8 mouse cellular contexts compared by ENCODE assay signal in genomic region chr7:28796562-28796975, GRCm38 (mm10). TPM values are rescaled to one million over a fixed set of nuclear protein-coding genes. Genes with fewer than 3 reads are reported as not detected.
DNase-seq lines count a peak whose midpoint lies in the region; ATAC-seq and TF ChIP-seq lines count a peak whose summit lies in the region.

No protein-coding gene starts in this region.

- DNase-seq in 3134 (ENCODE audit: extremely low read depth, insufficient read length, low spot score) = peak; percentile 72
- peak; percentile 88 for DNase-seq in adrenal gland, postnatal 25 days
- DNase-seq in embryonic facial prominence, embryonic 11.5 days (ENCODE audit: low spot score) = peak; percentile 77
- DNase-seq in heart, adult 8-10 months (ENCODE audit: low spot score) = peak; percentile 78
- peak; percentile 87 for DNase-seq in kidney, adult 9 months
- DNase-seq in splenic B cell, adult 2 months (ENCODE audit: low read depth, low spot score) = peak; percentile 92

- H3K4me2 ChIP-seq in embryonic facial prominence, embryonic 11.5 days (ENCODE audit: low read depth, low read length) = peak overlapping the region; percentile 39
- peak overlapping the region; percentile 87 for H3K4me2 ChIP-seq in liver, embryonic 12.5 days
- H3K4me2 ChIP-seq in myocyte (ENCODE audit: low read depth) = no peak overlapping the region

- no peak overlapping the region for H3ac ChIP-seq in myocyte (ENCODE audit: control insufficient read depth, insufficient read length)

- H3K27ac ChIP-seq in embryonic facial prominence, embryonic 11.5 days (replicated peaks; ENCODE audit: low read depth, low read length) = no peak overlapping the region
- H3K27ac ChIP-seq in liver, embryonic 12.5 days = peak overlapping the region; percentile 72

- no peaks in the 10 kb centered on the region for H3K79me2 ChIP-seq in myocyte (ENCODE audit: control insufficient read depth, insufficient read depth)

- WGBS in embryonic facial prominence, embryonic 11.5 days = 15% methylated on average over 32 of the region's 32 CpGs
- WGBS in liver, embryonic 12.5 days (ENCODE audit: insufficient replicate concordance) = 3% methylated on average over 32 of the region's 32 CpGs

- peak; percentile 69 for ATAC-seq in embryonic facial prominence, embryonic 11.5 days (replicated peaks; ENCODE audit: insufficient number of reproducible peaks, low FRiP score, low TSS enrichment, low read depth)
- peak; percentile 74 for ATAC-seq in liver, embryonic 12.5 days

- TF ChIP-seq POLR2A in myocyte (IDR thresholded peaks at IDR 0.05; ENCODE audit: insufficient read length, low read depth) = peak; percentile 17

- no peaks in the 10 kb centered on the region for H3K36me3 ChIP-seq in embryonic facial prominence, embryonic 11.5 days (replicated peaks; ENCODE audit: control insufficient read depth, insufficient read depth, low read depth, low read length)
- H3K36me3 ChIP-seq in liver, embryonic 12.5 days = peaks cover 15% of the 10 kb centered on the region; the same call in 1 of the 2 replicates
- no peaks in the 10 kb centered on the region for H3K36me3 ChIP-seq in myocyte (ENCODE audit: control insufficient read depth, insufficient read depth)
- H3K36me3 ChIP-seq in splenic B cell, adult 2 months (ENCODE audit: control insufficient read depth, insufficient read depth, low read length, poor library complexity, severe bottlenecking) = no peaks in the 10 kb centered on the region

- H3K4me1 ChIP-seq in embryonic facial prominence, embryonic 11.5 days (ENCODE audit: control insufficient read depth, insufficient read depth, low read length) = peaks cover 2% of the 10 kb centered on the region; the same call in 1 of the 2 replicates
- H3K4me1 ChIP-seq in liver, embryonic 12.5 days = peaks cover 40% of the 10 kb centered on the region

- H3K9me3 ChIP-seq in embryonic facial prominence, embryonic 11.5 days (replicated peaks; ENCODE audit: control insufficient read depth, low read length) = no peaks in the 10 kb centered on the region
- H3K9me3 ChIP-seq in liver, embryonic 12.5 days (replicated peaks) = no peaks in the 10 kb centered on the region

- peak overlapping the region; percentile 52 for H3K9ac ChIP-seq in embryonic facial prominence, embryonic 11.5 days (replicated peaks; ENCODE audit: low read length)
- peak overlapping the region; percentile 76 for H3K9ac ChIP-seq in liver, embryonic 12.5 days

- peak overlapping the region; percentile 17 for H3K4me3 ChIP-seq in embryonic facial prominence, embryonic 11.5 days (ENCODE audit: low read depth, low read length)
- H3K4me3 ChIP-seq in liver, embryonic 12.5 days = peak overlapping the region; percentile 62
- no peak overlapping the region for H3K4me3 ChIP-seq in myocyte

- H3K27me3 ChIP-seq in embryonic facial prominence, embryonic 11.5 days (ENCODE audit: control insufficient read depth, insufficient read depth, low read length) = no peaks in the 10 kb centered on the region
- no peaks in the 10 kb centered on the region; the same call in 1 of the 2 replicates for H3K27me3 ChIP-seq in liver, embryonic 12.5 days (replicated peaks)
- no peaks in the 10 kb centered on the region for H3K27me3 ChIP-seq in myocyte (ENCODE audit: control insufficient read depth, insufficient read depth, insufficient read length)
- H3K27me3 ChIP-seq in splenic B cell, adult 2 months (ENCODE audit: control insufficient read depth, insufficient read depth, low read length, poor library complexity, severe bottlenecking) = no peaks in the 10 kb centered on the region

TF ChIP-seq in myocyte, 11 proteins besides CTCF, POLR2A, EP300 and RAD21:
- TF ChIP-seq MYOD1 (IDR thresholded peaks at IDR 0.05; ENCODE audit: control insufficient read depth in 1 of 3, insufficient read length in 2 of 3, low read depth in 2 of 3) (peak in 1 of 3 experiments; percentile 8), REST (IDR thresholded peaks at IDR 0.05; ENCODE audit: insufficient read depth, insufficient read length) (no peak)

RNA-seq across cellular contexts. Expression of gene Rinl, which starts 7.8 kb away (rescaled TPM):
- 2.9 and 3.1 TPM in 2 replicates for total RNA-seq in adrenal gland, postnatal 25 days (2021)
- polyA plus RNA-seq in embryonic facial prominence, embryonic 11.5 days (2014; fragmentation: Nextera tagmentation; extraction: Ambion mirVana) = 2.3 and 3.2 TPM in 2 replicates
- total RNA-seq in heart, adult 8-10 months (2022) = 1 to 10 TPM; 1.4 to 3.0 (median 1.6) TPM
- 14.5 and 16.1 TPM in 2 replicates for polyA plus RNA-seq in liver, embryonic 12.5 days (2016; fragmentation: Nextera tagmentation; extraction: Ambion mirVana)
- polyA plus RNA-seq in myocyte (2012; fragmentation: generic; extraction: Trizol) = 0.12 TPM

RNA-seq across cellular contexts. Expression of gene Hnrnpl, which starts 11.8 kb away (rescaled TPM):
- 423 and 491 TPM in 2 replicates for total RNA-seq in adrenal gland, postnatal 25 days (2021)
- 328 and 350 TPM in 2 replicates for polyA plus RNA-seq in embryonic facial prominence, embryonic 11.5 days (2014; fragmentation: Nextera tagmentation; extraction: Ambion mirVana)
- 100 to 1,000 TPM; 185 to 230 (median 214) TPM for total RNA-seq in heart, adult 8-10 months (2022)
- 186 and 188 TPM in 2 replicates for polyA plus RNA-seq in liver, embryonic 12.5 days (2016; fragmentation: Nextera tagmentation; extraction: Ambion mirVana)
- polyA plus RNA-seq in myocyte (2012; fragmentation: generic; extraction: Trizol) = 230 TPM

RNA-seq across cellular contexts. Expression of gene Ech1, which starts 28.4 kb away (rescaled TPM):
- 445 and 492 TPM in 2 replicates for total RNA-seq in adrenal gland, postnatal 25 days (2021)
- 103 and 106 TPM in 2 replicates for polyA plus RNA-seq in embryonic facial prominence, embryonic 11.5 days (2014; fragmentation: Nextera tagmentation; extraction: Ambion mirVana)
- 1,000 to 10,000 TPM; 2,066 to 2,754 (median 2,219) TPM for total RNA-seq in heart, adult 8-10 months (2022)
- polyA plus RNA-seq in liver, embryonic 12.5 days (2016; fragmentation: Nextera tagmentation; extraction: Ambion mirVana) = 72.3 and 73.6 TPM in 2 replicates
- 132 TPM for polyA plus RNA-seq in myocyte (2012; fragmentation: generic; extraction: Trizol)

RNA-seq across cellular contexts. Expression of gene Nfkbib, which starts 29.3 kb away (rescaled TPM):
- total RNA-seq in adrenal gland, postnatal 25 days (2021) = 36.8 and 42.6 TPM in 2 replicates
- 33.4 and 41.0 TPM in 2 replicates for polyA plus RNA-seq in embryonic facial prominence, embryonic 11.5 days (2014; fragmentation: Nextera tagmentation; extraction: Ambion mirVana)
- total RNA-seq in heart, adult 8-10 months (2022) = 10 to 100 TPM; 22.8 to 29.1 (median 28.1) TPM
- polyA plus RNA-seq in liver, embryonic 12.5 days (2016; fragmentation: Nextera tagmentation; extraction: Ambion mirVana) = 41.6 and 43.1 TPM in 2 replicates
- polyA plus RNA-seq in myocyte (2012; fragmentation: generic; extraction: Trizol) = 59.3 TPM

RNA-seq across cellular contexts. Expression of gene Sirt2, which starts 30.0 kb away (rescaled TPM):
- total RNA-seq in adrenal gland, postnatal 25 days (2021) = 71.4 and 75.2 TPM in 2 replicates
- polyA plus RNA-seq in embryonic facial prominence, embryonic 11.5 days (2014; fragmentation: Nextera tagmentation; extraction: Ambion mirVana) = 65.6 and 67.2 TPM in 2 replicates
- 10 to 100 TPM; 84.0 to 92.6 (median 90.8) TPM for total RNA-seq in heart, adult 8-10 months (2022)
- polyA plus RNA-seq in liver, embryonic 12.5 days (2016; fragmentation: Nextera tagmentation; extraction: Ambion mirVana) = 28.5 and 29.0 TPM in 2 replicates
- polyA plus RNA-seq in myocyte (2012; fragmentation: generic; extraction: Trizol) = 100.0 TPM
